Mouse (Mus musculus) kidney, postnatal 0 days (tissue): ENCODE measurements around the gene Afm. TPM values are rescaled to one million over a fixed set of nuclear protein-coding genes. Genes with fewer than 3 reads are reported as not detected.

Experiments
- ATAC-seq: fragments of 200-750 bp; cut with Nextera tagmentation; replicated peaks from 2 replicates; pipeline ENCODE4 v1.8.0; 2017; ENCODE audit warnings: low read depth, moderate number of reproducible peaks, moderate TSS enrichment, moderate library complexity; ENCODE audit not compliant: low FRiP score
- DNase-seq: peaks from one replicate; pipeline ENCODE4 v3.0.0-alpha.2; 2016; ENCODE audit warnings: low spot score
- H3K27ac ChIP-seq: fragments of 300-500 bp; sonication (generic); 2 replicates; pipeline ENCODE4 v1.5.1; 2014; ENCODE audit warnings: mild to moderate bottlenecking
- H3K27me3 ChIP-seq: fragments of 300-500 bp; sonication (generic); 2 replicates; pipeline ENCODE4 v1.6.1; 2014; ENCODE audit warnings: low read length, mixed read lengths; ENCODE audit not compliant: insufficient read depth
- H3K36me3 ChIP-seq: fragments of 300-500 bp; sonication (generic); 2 replicates; pipeline ENCODE4 v1.6.1; 2014; ENCODE audit warnings: low read length, mixed read lengths; ENCODE audit not compliant: insufficient read depth
- H3K4me1 ChIP-seq: fragments of 300-500 bp; sonication (generic); replicated peaks from 2 replicates; pipeline ENCODE4 v1.6.1; 2014; ENCODE audit warnings: antibody characterized with exemption, low read length, mixed read lengths; ENCODE audit not compliant: insufficient read depth
- H3K4me2 ChIP-seq: fragments of 300-500 bp; sonication (generic); 2 replicates; pipeline ENCODE4 v1.6.1; 2014; ENCODE audit warnings: mild to moderate bottlenecking, low read length, moderate library complexity, mixed read lengths
- H3K4me3 ChIP-seq: fragments of 300-500 bp; sonication (generic); replicated peaks from 2 replicates; pipeline ENCODE4 v1.5.1; 2014; ENCODE audit warnings: low read depth, low read length
- H3K9ac ChIP-seq: fragments of 300-500 bp; sonication (generic); 2 replicates; pipeline ENCODE4 v1.6.1; 2014; ENCODE audit warnings: low read depth, low read length
- H3K9me3 ChIP-seq: fragments of 300-500 bp; sonication (generic); replicated peaks from 2 replicates; pipeline ENCODE4 v1.6.1; 2016; ENCODE audit warnings: low read length, inconsistent platforms, mixed read lengths
- CTCF ChIP-seq: IDR thresholded peaks from 2 replicates; pipeline ENCODE4 v1.5.1; 2016; ENCODE audit warnings: antibody characterized with exemption, low read depth, mild to moderate bottlenecking, moderate library complexity
- WGBS: fragments of 180-500 bp; shearing (Covaris S2); extraction: QIAGEN DNeasy Blood & Tissue Kit; methylation state at CpG from one replicate; pipeline ENCODE4 v1.1.7; 2014; 5-methylcytosine and 5-hydroxymethylcytosine counted together
- polyA plus RNA-seq: library from polyadenylated mRNA; unstranded; fragments of >200 nt; fragmentation: Nextera tagmentation; extraction: Ambion mirVana; gene quantifications from 2 replicates; pipeline ENCODE4 v1.2.1, GENCODE M21; 2015

Gene Afm
- polyA plus RNA-seq, 1 experiment from 2014 or later: 22.8 TPM

DNA sequence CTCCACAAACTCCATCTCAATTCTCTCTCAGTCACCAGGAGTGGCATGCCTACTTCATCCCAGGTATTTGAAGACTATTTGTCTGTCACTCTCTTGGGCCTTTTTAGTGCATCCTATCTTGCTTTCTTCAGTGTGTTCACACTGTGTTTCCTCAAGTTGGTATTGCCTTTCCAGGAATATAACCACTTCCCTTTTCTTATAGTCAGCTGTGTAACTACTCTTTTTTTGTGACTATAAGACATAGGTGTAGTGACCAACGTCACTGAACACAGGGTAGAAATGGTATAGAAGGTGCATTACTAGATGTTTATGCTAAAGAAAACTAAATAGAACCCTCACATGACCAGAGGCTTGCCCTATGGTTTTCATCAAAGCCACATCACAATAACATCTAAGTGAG is 39.8 kb upstream of the Afm start:
- Histone ChIP-seq H3K4me1 (no peaks in the 10 kb centered on the region), H3K36me3 (no peaks in the 10 kb centered on the region), H3K9me3 (no peaks in the 10 kb centered on the region), H3K27me3 (no peaks in the 10 kb centered on the region), H3K9ac (no peak overlapping the region), H3K4me2 (no peak overlapping the region), H3K27ac (no peak overlapping the region), H3K4me3 (no peak overlapping the region)
- ATAC-seq: no peak
- 94% methylated on average over 1 of the region's 1 CpGs for WGBS
- no peak for TF ChIP-seq CTCF
- DNase-seq: no peak

DNA sequence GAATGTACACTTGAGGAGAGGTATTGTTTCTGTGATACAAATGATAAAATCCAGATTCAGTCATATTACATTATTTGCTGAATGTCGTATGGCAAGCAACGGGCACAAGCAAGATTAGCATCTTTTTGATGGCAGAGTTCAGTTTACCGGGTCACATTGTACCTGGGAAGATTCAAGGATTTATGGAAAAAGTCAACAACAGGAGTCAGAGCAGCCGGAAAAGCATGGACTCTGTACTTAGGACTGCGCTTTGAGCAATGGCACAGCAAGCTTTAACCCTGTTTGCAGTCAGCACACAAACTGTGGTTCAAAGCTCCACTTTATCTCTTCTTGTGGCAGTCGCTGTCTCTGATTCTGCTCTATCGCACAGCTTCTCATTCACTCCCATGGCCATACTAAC is 33.1 kb upstream of the Afm start:
- H3K4me2 ChIP-seq: no peak overlapping the region
- H3K27ac ChIP-seq: no peak overlapping the region
- H3K9me3 ChIP-seq: no peaks in the 10 kb centered on the region
- TF ChIP-seq CTCF: no peak
- H3K4me3 ChIP-seq: no peak overlapping the region
- WGBS: 86% methylated on average over 7 of the region's 7 CpGs
- ATAC-seq (no peak), DNase-seq (no peak)
- no peak overlapping the region for H3K9ac ChIP-seq
- no peaks in the 10 kb centered on the region for H3K4me1 ChIP-seq
- no peaks in the 10 kb centered on the region for H3K27me3 ChIP-seq
- no peaks in the 10 kb centered on the region for H3K36me3 ChIP-seq

DNA sequence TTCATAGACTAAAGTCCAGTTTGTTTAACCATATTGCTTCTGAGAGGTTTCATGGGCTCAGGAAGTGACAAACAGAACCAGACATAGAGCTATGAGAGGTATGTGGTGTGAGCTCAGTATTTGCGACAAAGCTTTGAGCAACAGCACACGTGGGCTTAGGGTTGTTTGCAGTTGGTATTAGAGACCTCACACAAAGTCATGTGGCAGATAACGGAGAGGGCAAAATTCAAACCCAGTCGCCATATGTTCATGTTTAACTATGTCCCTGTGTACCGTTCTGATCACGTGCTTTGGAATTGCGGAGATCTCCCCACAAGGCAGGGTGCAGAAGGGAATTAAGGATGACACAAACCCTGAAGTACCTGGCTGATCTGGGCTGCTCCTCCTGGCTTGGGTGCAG is 30.4 kb upstream of the Afm start:
- H3K4me1 ChIP-seq: no peaks in the 10 kb centered on the region
- H3K9me3 ChIP-seq: no peaks in the 10 kb centered on the region
- no peak for ATAC-seq
- WGBS: 87% methylated on average over 7 of the region's 7 CpGs
- DNase-seq: no peak
- no peak overlapping the region for H3K9ac ChIP-seq
- no peak for TF ChIP-seq CTCF
- H3K36me3 ChIP-seq: no peaks in the 10 kb centered on the region
- H3K27ac ChIP-seq: no peak overlapping the region
- H3K27me3 ChIP-seq: no peaks in the 10 kb centered on the region
- H3K4me2 ChIP-seq: no peak overlapping the region
- H3K4me3 ChIP-seq: no peak overlapping the region

DNA sequence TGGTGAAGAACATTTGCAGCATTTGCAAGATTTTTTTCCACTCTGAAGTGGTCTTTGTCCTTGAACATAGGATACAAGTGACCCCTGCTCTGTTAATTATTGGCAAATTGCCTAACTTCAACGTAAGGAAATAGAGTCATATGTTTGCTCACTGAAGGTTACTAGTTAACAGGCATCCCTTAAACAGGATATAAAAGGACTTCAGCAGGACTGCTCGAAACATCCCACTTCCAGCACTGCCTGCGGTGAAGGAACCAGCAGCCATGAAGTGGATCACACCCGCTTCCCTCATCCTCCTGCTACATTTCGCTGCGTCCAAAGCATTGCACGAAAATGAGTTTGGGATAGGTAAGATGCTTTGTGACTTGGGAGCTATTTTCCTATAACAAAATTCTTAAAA is 28.2 kb upstream of the Afm start, which contains the start of gene Afp:
Gene Afp, plus strand, starts transcription at position 220 of the 400 bp plus-strand sequence.
- Histone ChIP-seq H3K36me3 (no peaks in the 10 kb centered on the region), H3K9me3 (no peaks in the 10 kb centered on the region), H3K4me2 (peak within 1 kb of the TSS; percentile 21; the same call in 1 of the 2 replicates), H3K9ac (no peak within 1 kb of the TSS), H3K27me3 (no peaks in the 10 kb centered on the region), H3K4me1 (no peaks in the 10 kb centered on the region), H3K27ac (no peak within 1 kb of the TSS), H3K4me3 (no peak within 1 kb of the TSS)
- ATAC-seq (no peak), DNase-seq (no peak)
- WGBS: 74% methylated on average over 7 of the region's 7 CpGs
- no peak for TF ChIP-seq CTCF

DNA sequence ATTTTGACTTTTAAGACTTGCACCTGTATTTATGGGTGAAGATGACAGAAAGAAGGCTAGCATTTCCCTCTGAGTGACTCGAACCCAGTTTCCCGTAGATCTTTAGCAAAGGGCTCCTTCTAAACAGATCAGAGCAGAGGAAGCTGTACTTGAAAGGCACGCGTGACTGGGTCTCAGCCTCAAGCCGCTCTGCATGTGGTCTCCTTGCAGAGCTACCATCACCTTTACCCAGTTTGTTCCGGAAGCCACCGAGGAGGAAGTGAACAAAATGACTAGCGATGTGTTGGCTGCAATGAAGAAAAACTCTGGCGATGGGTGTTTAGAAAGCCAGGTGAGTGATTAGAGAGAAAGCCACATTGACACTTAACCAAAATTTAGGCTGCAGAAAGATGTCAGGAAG is 26.3 kb upstream of the Afm start:
- 64% methylated on average over 9 of the region's 9 CpGs for WGBS
- H3K4me1 ChIP-seq: no peaks in the 10 kb centered on the region
- TF ChIP-seq CTCF: no peak
- no peaks in the 10 kb centered on the region for H3K36me3 ChIP-seq
- H3K27me3 ChIP-seq: no peaks in the 10 kb centered on the region
- ATAC-seq (no peak; the same call in 1 of the 2 replicates), DNase-seq (peak; percentile 19)
- no peak overlapping the region for H3K27ac ChIP-seq
- H3K4me3 ChIP-seq: no peak overlapping the region
- 0 out of 2 replicates have a peak overlapping the region, but pooled peaks have one; percentile 10 for H3K4me2 ChIP-seq
- H3K9ac ChIP-seq: no peak overlapping the region
- H3K9me3 ChIP-seq: no peaks in the 10 kb centered on the region

DNA sequence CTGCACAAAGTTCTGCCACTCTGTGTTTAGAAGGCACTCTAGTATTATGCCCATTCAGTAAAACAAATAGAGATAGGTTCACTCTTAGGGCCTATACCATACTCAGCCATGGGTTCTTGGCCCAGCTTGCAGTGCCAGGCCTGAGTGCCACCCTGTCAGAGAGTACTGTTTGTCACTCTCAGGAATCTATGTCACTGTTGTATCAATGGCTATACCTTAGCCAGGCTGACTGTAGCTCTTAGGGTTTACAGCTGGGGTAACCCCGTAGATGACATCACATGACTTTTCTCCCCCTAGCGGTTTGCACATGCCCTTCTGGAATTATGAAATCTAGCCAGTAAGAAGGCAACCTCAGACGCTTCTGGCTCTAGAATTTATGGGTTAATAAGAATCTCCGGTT is 24.4 kb upstream of the Afm start:
- no peak overlapping the region for H3K27ac ChIP-seq
- no peak for ATAC-seq

DNA sequence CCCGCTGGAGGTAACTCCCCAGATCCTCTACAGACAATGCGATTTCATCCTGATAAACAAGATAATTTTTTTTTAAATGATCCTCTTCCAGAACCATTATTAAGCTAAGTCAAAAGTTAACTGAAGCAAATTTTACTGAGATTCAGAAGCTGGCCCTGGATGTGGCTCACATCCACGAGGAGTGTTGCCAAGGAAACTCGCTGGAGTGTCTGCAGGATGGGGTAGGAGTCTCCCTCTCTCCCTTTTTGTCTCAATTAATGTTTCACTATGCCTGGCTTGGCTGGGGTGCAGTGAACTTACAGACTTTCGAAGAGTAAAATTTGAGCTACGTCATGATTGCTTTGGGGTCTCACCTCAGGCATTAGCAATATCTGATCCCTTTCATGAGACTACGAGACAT is 19.2 kb upstream of the Afm start:
- Histone ChIP-seq H3K9me3 (no peaks in the 10 kb centered on the region), H3K4me3 (no peak overlapping the region), H3K9ac (no peak overlapping the region), H3K36me3 (no peaks in the 10 kb centered on the region), H3K27me3 (no peaks in the 10 kb centered on the region), H3K4me1 (no peaks in the 10 kb centered on the region), H3K4me2 (no peak overlapping the region), H3K27ac (no peak overlapping the region)
- no peak for DNase-seq
- no peak for ATAC-seq
- WGBS: 70% methylated on average over 7 of the region's 7 CpGs
- no peak for TF ChIP-seq CTCF

More for the DNA sequence above, 24.4 kb upstream of the Afm start:
- H3K27me3 ChIP-seq: no peaks in the 10 kb centered on the region
- no peak overlapping the region for H3K9ac ChIP-seq
- 82% methylated on average over 4 of the region's 4 CpGs for WGBS
- no peak for DNase-seq
- no peak overlapping the region for H3K4me3 ChIP-seq
- H3K36me3 ChIP-seq: no peaks in the 10 kb centered on the region
- H3K4me1 ChIP-seq: no peaks in the 10 kb centered on the region
- no peaks in the 10 kb centered on the region for H3K9me3 ChIP-seq
- no peak for TF ChIP-seq CTCF
- no peak overlapping the region for H3K4me2 ChIP-seq
